In the genomic region with DNA sequence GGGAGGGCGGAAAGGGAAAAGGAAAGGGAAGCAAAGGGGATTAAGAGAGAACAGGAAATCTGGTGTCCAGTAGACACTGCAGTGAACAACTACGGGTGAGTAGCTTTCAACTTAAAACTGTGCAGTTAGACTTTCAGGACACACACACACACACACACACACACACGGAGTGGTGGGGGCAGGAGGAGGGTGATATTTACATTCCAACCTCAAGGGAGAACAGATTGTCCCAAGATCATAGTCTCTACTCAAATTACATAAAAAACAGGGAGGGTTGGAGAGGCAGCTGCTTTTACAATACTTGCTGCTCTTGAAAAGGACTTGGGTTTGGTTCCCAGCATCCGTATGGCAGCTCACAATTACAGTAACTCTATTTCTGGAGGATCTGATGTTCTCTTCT, we compare ENCODE assay signal across 16 mouse cellular contexts. TPM values are rescaled to one million over a fixed set of nuclear protein-coding genes. Genes with fewer than 3 reads are reported as not detected.
"Had no signal": no experiment of that assay in that cellular context is flagged by ENCODE, and none has a peak within 500 bp of the region (broad histone marks: within the 10 kb centered on the region; RNA-seq: fewer than 3 reads in every experiment).

No protein-coding gene starts in this region.

- H3K36me3 ChIP-seq: limb, embryonic 15.5 days; liver, embryonic 12.5 days; midbrain, embryonic 15.5 days; neural tube, embryonic 12.5 days had no signal

- H3K4me1 ChIP-seq: limb, embryonic 15.5 days; liver, embryonic 12.5 days; megakaryocyte, embryonic 14.5 days; midbrain, embryonic 15.5 days; neural tube, embryonic 12.5 days had no signal

- ATAC-seq: liver, embryonic 12.5 days; midbrain, embryonic 15.5 days had no signal

- DNase-seq: kidney, adult 11 months; kidney, adult 9 months; kidney, postnatal 25 days; layer of hippocampus, adult 9-11 months; layer of hippocampus, postnatal 36 days; right cerebral cortex, adult 18-20 months; right cerebral cortex, postnatal 25 days; thymus, adult 18-20 months; thymus, postnatal 14 days had no signal

- H3K4me2 ChIP-seq: limb, embryonic 15.5 days; liver, embryonic 12.5 days; midbrain, embryonic 11.5 days; midbrain, embryonic 15.5 days; neural tube, embryonic 12.5 days had no signal

- H3K27me3 ChIP-seq: limb, embryonic 15.5 days; liver, embryonic 12.5 days; megakaryocyte, embryonic 14.5 days; midbrain, embryonic 15.5 days; neural tube, embryonic 12.5 days had no signal

- H3K27ac ChIP-seq: limb, embryonic 15.5 days; liver, embryonic 12.5 days; macrophage; midbrain, embryonic 15.5 days; neural tube, embryonic 12.5 days had no signal

- H3K9ac ChIP-seq: limb, embryonic 15.5 days; liver, embryonic 12.5 days; midbrain, embryonic 15.5 days; neural tube, embryonic 12.5 days had no signal

- H3K9me3 ChIP-seq: limb, embryonic 15.5 days; liver, embryonic 12.5 days; megakaryocyte, embryonic 14.5 days; midbrain, embryonic 15.5 days; neural tube, embryonic 12.5 days had no signal

- H3K4me3 ChIP-seq: limb, embryonic 15.5 days; liver, embryonic 12.5 days; megakaryocyte, embryonic 14.5 days; midbrain, embryonic 15.5 days; neural tube, embryonic 12.5 days had no signal

RNA-seq across cellular contexts. Expression of gene Rnf32, which starts 45.6 kb away (rescaled TPM):
- polyA plus RNA-seq: macrophage had no signal
